8 mouse cellular contexts compared by ENCODE assay signal in genomic region chr2:79256001-79256339, GRCm38 (mm10). TPM values are rescaled to one million over a fixed set of nuclear protein-coding genes. Genes with fewer than 3 reads are reported as not detected.
DNase-seq lines count a peak whose midpoint lies in the region; ATAC-seq and TF ChIP-seq lines count a peak whose summit lies in the region.

No protein-coding gene starts in this region.

- no peaks in the 10 kb centered on the region for H3K9me3 ChIP-seq in embryonic facial prominence, embryonic 12.5 days
- no peaks in the 10 kb centered on the region for H3K9me3 ChIP-seq in hindbrain, postnatal 0 days (ENCODE audit: low read length)
- H3K9me3 ChIP-seq in midbrain, postnatal 0 days (ENCODE audit: low read length) = no peaks in the 10 kb centered on the region

- no peak for ATAC-seq in embryonic facial prominence, embryonic 12.5 days (ENCODE audit: insufficient number of reproducible peaks, insufficient read depth, low FRiP score, low TSS enrichment)
- ATAC-seq in hindbrain, postnatal 0 days = peak; percentile 61; the same call in 1 of the 2 replicates
- ATAC-seq in midbrain, postnatal 0 days (ENCODE audit: low FRiP score) = 0 out of 2 replicates have a peak, but pooled peaks have one; percentile 21

- peak overlapping the region; percentile 60 for H3K4me3 ChIP-seq in left cerebral cortex, adult 2 months
- peak overlapping the region; percentile 47 for H3K4me3 ChIP-seq in embryonic facial prominence, embryonic 12.5 days
- peak overlapping the region; percentile 51 for H3K4me3 ChIP-seq in hindbrain, postnatal 0 days (ENCODE audit: low read length)
- peak overlapping the region; percentile 49 for H3K4me3 ChIP-seq in midbrain, postnatal 0 days (ENCODE audit: low read depth, low read length)

- peaks cover 19% of the 10 kb centered on the region for H3K4me1 ChIP-seq in embryonic facial prominence, embryonic 12.5 days
- peaks cover 10% of the 10 kb centered on the region; the same call in 1 of the 2 replicates for H3K4me1 ChIP-seq in hindbrain, postnatal 0 days (ENCODE audit: insufficient read depth, low read length)
- H3K4me1 ChIP-seq in midbrain, postnatal 0 days (ENCODE audit: insufficient read depth, low read length) = 0 out of 2 replicates have a peak, but pooled peaks cover 7% of the 10 kb centered on the region

- H3K9ac ChIP-seq in embryonic facial prominence, embryonic 12.5 days = peak overlapping the region; percentile 48
- H3K9ac ChIP-seq in hindbrain, postnatal 0 days (replicated peaks; ENCODE audit: low read length) = peak overlapping the region; percentile 44
- peak overlapping the region; percentile 50 for H3K9ac ChIP-seq in midbrain, postnatal 0 days (replicated peaks; ENCODE audit: low read length, poor library complexity, severe bottlenecking)

- H3K36me3 ChIP-seq in embryonic facial prominence, embryonic 12.5 days = no peaks in the 10 kb centered on the region
- no peaks in the 10 kb centered on the region for H3K36me3 ChIP-seq in hindbrain, postnatal 0 days (ENCODE audit: insufficient read depth, low read length)
- H3K36me3 ChIP-seq in midbrain, postnatal 0 days (ENCODE audit: insufficient read depth, low read length) = no peaks in the 10 kb centered on the region

- 5% methylated on average over 7 of the region's 7 CpGs for WGBS in embryonic facial prominence, embryonic 12.5 days
- 5% methylated on average over 7 of the region's 7 CpGs for WGBS in hindbrain, postnatal 0 days
- 4% methylated on average over 7 of the region's 7 CpGs for WGBS in midbrain, postnatal 0 days

- no peak for TF ChIP-seq CTCF in left cerebral cortex, adult 2 months (IDR thresholded peaks at IDR 0.05)
- TF ChIP-seq CTCF in hindbrain, postnatal 0 days (IDR thresholded peaks at IDR 0.05; ENCODE audit: low read depth) = no peak
- TF ChIP-seq CTCF in midbrain, postnatal 0 days (IDR thresholded peaks at IDR 0.05) = no peak

- intact Hi-C loops in left cerebral cortex, adult 2 months (cut with DNase I) = loop anchor here (5.0 kb wide), 2 partner anchors 241 to 384 kb away; no protein-coding TSS in a partner anchor

- no peak for DNase-seq in left cerebral cortex, adult 2 months (ENCODE audit: extremely low spot score in 1 of 2, low spot score in 2 of 2)
- no peak for DNase-seq in left cerebral cortex, adult 11 months (ENCODE audit: low spot score)
- peak; percentile 8 for DNase-seq in hindbrain, postnatal 0 days (ENCODE audit: low spot score)
- no peak for DNase-seq in midbrain, postnatal 0 days (ENCODE audit: low spot score)
- no peak for DNase-seq in Muller cell, postnatal 12 days (ENCODE audit: inconsistent ontology term)
- DNase-seq in urinary bladder, postnatal 25 days (ENCODE audit: low spot score) = no peak
- no peak for DNase-seq in kidney, adult 8-10 months

- H3K27ac ChIP-seq in left cerebral cortex, adult 2 months = no peak overlapping the region; the same call in 1 of the 2 replicates
- 0 out of 2 replicates have a peak overlapping the region, but pooled peaks have one; percentile 24 for H3K27ac ChIP-seq in embryonic facial prominence, embryonic 12.5 days
- peak overlapping the region; percentile 48; the same call in 1 of the 2 replicates for H3K27ac ChIP-seq in hindbrain, postnatal 0 days
- H3K27ac ChIP-seq in midbrain, postnatal 0 days (ENCODE audit: low read depth, low read length) = no peak overlapping the region

- peak overlapping the region; percentile 87 for H3K4me2 ChIP-seq in embryonic facial prominence, embryonic 12.5 days (replicated peaks)
- peak overlapping the region; percentile 91 for H3K4me2 ChIP-seq in hindbrain, postnatal 0 days (ENCODE audit: low read depth, low read length)
- H3K4me2 ChIP-seq in midbrain, postnatal 0 days (ENCODE audit: low read depth, low read length, poor library complexity, severe bottlenecking) = peak overlapping the region; percentile 92

- no peaks in the 10 kb centered on the region for H3K27me3 ChIP-seq in embryonic facial prominence, embryonic 12.5 days
- no peaks in the 10 kb centered on the region for H3K27me3 ChIP-seq in hindbrain, postnatal 0 days (ENCODE audit: insufficient read depth, low read length)
- H3K27me3 ChIP-seq in midbrain, postnatal 0 days (ENCODE audit: insufficient read depth, low read length) = peaks cover 4% of the 10 kb centered on the region; the same call in 1 of the 2 replicates

RNA-seq across cellular contexts. Expression of gene Itga4, which starts 0.7 kb away (rescaled TPM):
- total RNA-seq in left cerebral cortex, adult 2 months (2021) = 10 to 100 TPM; 10.6 to 11.2 TPM
- 8.2 and 10.9 TPM in 2 replicates for polyA plus RNA-seq in embryonic facial prominence, embryonic 12.5 days (2016; fragmentation: Nextera tagmentation; extraction: Ambion mirVana)
- 4.5 and 5.0 TPM in 2 replicates for total RNA-seq in hindbrain, postnatal 0 days (2014; rRNA removed)
- polyA plus RNA-seq in hindbrain, postnatal 0 days (2015; fragmentation: Nextera tagmentation; extraction: Ambion mirVana) = 1.9 and 2.0 TPM in 2 replicates
- total RNA-seq in midbrain, postnatal 0 days (2014; rRNA removed) = 3.1 and 4.3 TPM in 2 replicates
- 1.4 and 1.5 TPM in 2 replicates for polyA plus RNA-seq in midbrain, postnatal 0 days (2015; fragmentation: Nextera tagmentation; extraction: Ambion mirVana)

Comparison
In these comparisons a context has a peak if more than half of its experiments do, and no peak if none do; other contexts are left out.
1. H3K27ac ChIP-seq: peak in embryonic facial prominence, embryonic 12.5 days (single experiment) and hindbrain, postnatal 0 days (single experiment); none in left cerebral cortex, adult 2 months (single experiment) and midbrain, postnatal 0 days (single experiment).
2. Peak in every context shown above with its lines, with median percentiles within 50 percentile points of each other: H3K4me3 ChIP-seq, H3K4me2 ChIP-seq and H3K9ac ChIP-seq.